Mouse (Mus musculus) cerebellum, adult 2 months (tissue): ENCODE measurements at regions not wholly inside any gene's neighbourhood (a gene's known extent, or its start where the extent isn't known, plus 50 kb on each side); places are given as distances from the start of the nearest gene placed in this dataset.

Source experiments
- DNase-seq, 2 experiments: peaks; one replicate each; pipeline ENCODE4 v3.0.0; 2021
- H3K27ac ChIP-seq: fragments of 200-500 bp; 2 replicates; pipeline ENCODE4 v1.5.1; 2012; ENCODE audit warnings: low read length, control low read depth, inconsistent platforms; ENCODE audit not compliant: insufficient read depth
- H3K27me3 ChIP-seq: fragments of 200-500 bp; 2 replicates; pipeline ENCODE4 v1.6.1; 2012; ENCODE audit warnings: inconsistent platforms, mild to moderate bottlenecking, low read length, moderate library complexity; ENCODE audit not compliant: control insufficient read depth, insufficient read depth
- H3K4me1 ChIP-seq: fragments of 200-500 bp; 2 replicates; pipeline ENCODE4 v1.6.1; 2011; ENCODE audit warnings: low read length; ENCODE audit not compliant: control insufficient read depth, insufficient read depth
- H3K4me3 ChIP-seq: fragments of 200-500 bp; replicated peaks from 2 replicates; pipeline ENCODE3; 2011; ENCODE audit warnings: mild to moderate bottlenecking, low read depth, low read length, control low read depth; ENCODE audit not compliant: insufficient read depth
- CTCF ChIP-seq: fragments of 200-500 bp; IDR thresholded peaks from 2 replicates; pipeline ENCODE4 v1.5.1; 2011; ENCODE audit warnings: low read depth, mild to moderate bottlenecking, control low read depth, low read length, moderate library complexity, borderline replicate concordance; ENCODE audit not compliant: insufficient read depth
- POLR2A ChIP-seq: fragments of 200-500 bp; IDR thresholded peaks from 2 replicates; pipeline ENCODE4 v1.6.1; 2011; ENCODE audit warnings: low read length, control low read depth, borderline replicate concordance; ENCODE audit not compliant: insufficient read depth
- WGBS: fragments of 180-500 bp; shearing (Covaris S2); methylation state at CpG from one replicate; pipeline ENCODE4 v1.1.7; 2018; 5-methylcytosine and 5-hydroxymethylcytosine counted together

DNA sequence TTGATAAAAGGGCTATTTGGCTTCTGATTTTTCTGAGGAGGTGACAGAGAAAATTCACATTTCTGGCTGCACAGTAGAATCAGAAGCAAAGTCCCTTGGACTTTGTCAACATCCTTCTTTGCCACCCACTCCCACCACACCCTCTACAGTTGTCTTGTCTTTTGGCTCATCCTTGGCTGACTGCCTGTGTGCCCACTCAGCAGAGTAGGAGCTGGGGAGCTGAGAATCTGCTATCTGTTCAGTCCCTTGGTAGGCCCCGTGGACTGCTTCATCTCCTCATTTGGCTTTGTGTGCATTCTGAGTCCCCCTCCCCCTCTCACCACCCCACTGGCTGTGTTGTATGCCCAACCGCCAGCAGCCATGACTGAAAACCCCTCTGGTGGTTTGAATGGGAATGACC is 197.2 kb downstream of the Fam173b start:
- 93% methylated on average over 2 of the region's 2 CpGs for WGBS
- H3K4me3 ChIP-seq = no peak overlapping the region
- no peak overlapping the region for H3K27ac ChIP-seq
- H3K27me3 ChIP-seq = no peaks in the 10 kb centered on the region
- DNase-seq = no peak
- H3K4me1 ChIP-seq = no peaks in the 10 kb centered on the region
- TF ChIP-seq POLR2A = no peak
- TF ChIP-seq CTCF = no peak

DNA sequence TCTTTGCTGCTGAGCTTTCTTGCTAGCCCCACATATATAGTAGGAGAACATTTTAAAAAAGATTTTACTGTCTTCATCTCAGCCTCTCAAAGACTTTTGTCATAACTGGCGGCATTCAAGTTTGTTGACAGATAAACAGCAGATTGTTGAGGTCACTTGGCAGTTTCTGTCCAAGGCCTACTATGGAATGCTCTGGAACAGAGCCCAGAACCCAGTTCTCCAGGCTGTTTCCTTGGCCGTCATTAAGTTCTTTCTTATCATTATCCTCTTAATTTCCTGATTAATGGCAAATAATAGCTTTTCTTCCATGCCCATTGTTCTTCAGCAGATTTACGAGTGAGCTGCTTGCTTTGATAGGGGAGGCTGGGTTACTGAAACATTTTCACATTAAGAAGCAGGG is 203.9 kb downstream of the Fam173b start:
- WGBS = 12% methylated on average over 3 of the region's 3 CpGs
- Histone ChIP-seq H3K4me3 (no peak overlapping the region), H3K27me3 (no peaks in the 10 kb centered on the region), H3K27ac (no peak overlapping the region), H3K4me1 (peaks cover 7% of the 10 kb centered on the region; the same call in 1 of the 2 replicates)
- TF ChIP-seq POLR2A (no peak), CTCF (no peak)
- peak; percentile 21 to 61 for DNase-seq

DNA sequence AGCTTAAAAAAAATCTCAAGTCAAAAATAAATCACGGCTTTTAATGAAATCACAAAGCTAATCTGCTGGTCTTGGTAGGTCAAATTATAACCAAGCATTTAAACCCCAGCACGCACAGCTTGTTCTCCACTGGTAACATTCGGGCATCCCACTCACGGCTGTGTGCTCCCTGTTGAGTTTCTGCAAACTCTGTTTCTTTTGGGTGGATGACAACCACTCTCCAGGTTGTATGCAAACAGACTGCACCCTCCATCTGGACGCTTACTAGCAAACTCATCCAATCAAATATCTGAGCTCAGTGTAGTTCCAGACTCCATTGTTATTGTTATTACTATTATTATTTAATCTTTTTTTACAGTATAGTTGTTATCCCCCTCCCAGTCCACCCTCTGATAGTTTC is 213.9 kb downstream of the Fam173b start:
- WGBS = 43% methylated on average over 5 of the region's 5 CpGs
- H3K27me3 ChIP-seq = no peaks in the 10 kb centered on the region
- H3K4me1 ChIP-seq = peaks cover 10% of the 10 kb centered on the region
- H3K27ac ChIP-seq = no peak overlapping the region
- TF ChIP-seq CTCF (no peak), POLR2A (no peak)
- H3K4me3 ChIP-seq = no peak overlapping the region
- no peak for DNase-seq

DNA sequence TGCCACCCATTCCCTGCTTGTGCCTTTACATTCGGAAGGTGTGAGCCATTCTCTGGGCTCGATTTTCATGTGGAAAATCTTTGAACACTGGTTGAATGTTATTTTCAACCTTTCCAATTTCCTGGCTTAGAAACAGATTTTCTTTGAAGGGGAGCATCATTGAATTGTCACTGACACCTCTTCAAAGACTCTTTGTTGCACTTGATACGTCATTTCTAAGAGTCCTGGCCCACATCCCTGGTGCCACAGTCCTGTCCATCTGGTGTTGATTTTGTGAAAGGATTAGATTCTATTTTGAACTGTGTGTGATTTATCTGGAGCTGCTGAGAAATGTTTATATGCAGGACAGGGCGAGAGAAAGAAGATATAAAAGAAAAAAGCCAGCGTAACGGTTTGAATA is 217.6 kb downstream of the Fam173b start:
- H3K27ac ChIP-seq = no peak overlapping the region
- H3K4me3 ChIP-seq = no peak overlapping the region
- DNase-seq = peak; percentile 38 to 64
- H3K4me1 ChIP-seq = peaks cover 10% of the 10 kb centered on the region
- TF ChIP-seq CTCF (no peak), POLR2A (no peak)
- no peaks in the 10 kb centered on the region for H3K27me3 ChIP-seq
- 39% methylated on average over 6 of the region's 6 CpGs for WGBS

DNA sequence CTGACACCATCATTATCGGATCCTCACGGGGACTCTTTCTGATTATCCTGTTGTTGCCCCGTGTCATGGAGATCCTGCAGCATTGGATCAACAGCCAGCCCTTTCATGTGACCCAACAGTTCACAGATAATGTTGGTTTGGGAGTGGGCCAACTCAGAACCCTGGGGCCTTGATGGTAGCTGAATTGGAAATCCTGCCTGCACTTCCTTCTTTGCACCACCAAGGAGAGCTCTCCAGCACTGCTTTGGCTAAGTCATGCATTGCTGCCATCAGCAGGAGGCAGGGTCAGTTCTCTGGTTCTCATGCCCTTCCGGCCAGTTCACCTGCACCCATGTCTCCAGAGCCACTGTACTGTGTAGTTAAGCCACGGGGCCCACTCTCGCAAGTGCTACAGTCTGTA is 225.6 kb downstream of the Fam173b start:
- WGBS = 83% methylated on average over 6 of the region's 6 CpGs
- H3K27ac ChIP-seq = no peak overlapping the region
- H3K4me3 ChIP-seq = no peak overlapping the region
- peak in 1 of 2 experiments; percentile 13 for DNase-seq
- TF ChIP-seq POLR2A (no peak), CTCF (no peak)
- H3K4me1 ChIP-seq = no peaks in the 10 kb centered on the region
- no peaks in the 10 kb centered on the region for H3K27me3 ChIP-seq

DNA sequence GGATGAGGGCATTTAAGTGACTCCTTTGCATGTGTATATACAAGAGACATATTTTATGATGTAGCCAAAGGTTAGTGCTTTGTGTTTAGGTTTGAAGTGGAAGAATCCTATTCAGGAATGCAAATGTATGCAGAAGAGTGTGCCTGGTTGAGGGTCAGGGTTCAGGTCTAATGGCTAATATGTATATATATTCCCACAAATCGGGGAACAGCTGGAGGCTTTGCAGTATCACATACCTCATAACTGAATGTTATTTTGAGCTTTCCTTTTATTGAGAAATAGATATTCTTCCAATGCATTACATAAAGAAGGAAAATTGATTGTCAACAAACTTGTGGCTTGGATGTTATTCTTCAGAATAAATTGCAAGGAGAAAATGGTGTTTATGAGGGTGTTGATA is 239.9 kb downstream of the Fam173b start:
- Histone ChIP-seq H3K27me3 (no peaks in the 10 kb centered on the region), H3K27ac (no peak overlapping the region), H3K4me3 (no peak overlapping the region), H3K4me1 (no peaks in the 10 kb centered on the region)
- WGBS = 93% methylated on average over 1 of the region's 1 CpGs
- DNase-seq = no peak
- TF ChIP-seq CTCF = no peak
- TF ChIP-seq POLR2A = no peak

DNA sequence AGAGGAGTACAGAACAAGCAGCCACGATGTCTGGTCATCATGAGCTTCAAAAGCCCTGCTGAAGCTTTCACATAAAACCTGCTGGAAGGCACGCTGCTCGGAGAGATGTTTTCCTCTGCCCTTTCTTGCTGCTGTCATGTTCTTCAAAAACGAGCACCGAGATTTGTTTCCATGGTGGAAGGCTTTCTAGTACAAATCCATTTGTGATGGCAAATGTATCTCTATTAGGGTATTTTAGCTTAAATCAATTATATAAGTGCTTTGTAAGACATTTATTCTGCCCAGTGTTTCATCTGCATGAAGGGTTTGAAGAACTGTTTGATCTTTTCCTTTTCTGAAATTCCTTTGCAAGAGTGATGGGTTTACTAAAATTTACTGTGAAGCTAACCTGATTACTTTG is 253.1 kb downstream of the Fam173b start:
- Histone ChIP-seq H3K4me3 (no peak overlapping the region), H3K27ac (no peak overlapping the region), H3K27me3 (no peaks in the 10 kb centered on the region), H3K4me1 (no peaks in the 10 kb centered on the region)
- 78% methylated on average over 5 of the region's 5 CpGs for WGBS
- no peak for TF ChIP-seq CTCF
- TF ChIP-seq POLR2A = no peak
- no peak for DNase-seq

DNA sequence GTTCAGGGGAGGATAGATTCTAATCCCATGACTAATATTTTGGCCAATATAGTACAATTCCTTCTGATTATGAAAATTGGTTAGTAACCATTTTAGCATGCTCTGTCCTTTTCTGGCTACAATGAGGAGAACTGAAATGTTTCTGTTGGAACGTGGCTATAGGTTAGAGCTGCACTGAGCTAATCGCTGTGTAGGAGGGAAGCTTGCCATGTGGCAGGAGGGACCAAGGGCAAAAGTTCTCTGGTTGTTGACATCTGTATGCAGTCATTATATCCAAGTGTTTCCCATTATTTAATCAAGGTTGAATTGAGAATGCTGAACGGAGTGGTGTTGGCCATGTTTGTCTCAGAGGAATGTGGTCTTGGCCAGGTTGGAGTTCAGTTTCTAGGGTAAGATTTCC is 253.5 kb downstream of the Fam173b start:
- TF ChIP-seq CTCF = no peak
- no peak for TF ChIP-seq POLR2A
- Histone ChIP-seq H3K4me1 (no peaks in the 10 kb centered on the region), H3K27me3 (no peaks in the 10 kb centered on the region), H3K4me3 (no peak overlapping the region), H3K27ac (no peak overlapping the region)
- DNase-seq = no peak
- 86% methylated on average over 3 of the region's 3 CpGs for WGBS

DNA sequence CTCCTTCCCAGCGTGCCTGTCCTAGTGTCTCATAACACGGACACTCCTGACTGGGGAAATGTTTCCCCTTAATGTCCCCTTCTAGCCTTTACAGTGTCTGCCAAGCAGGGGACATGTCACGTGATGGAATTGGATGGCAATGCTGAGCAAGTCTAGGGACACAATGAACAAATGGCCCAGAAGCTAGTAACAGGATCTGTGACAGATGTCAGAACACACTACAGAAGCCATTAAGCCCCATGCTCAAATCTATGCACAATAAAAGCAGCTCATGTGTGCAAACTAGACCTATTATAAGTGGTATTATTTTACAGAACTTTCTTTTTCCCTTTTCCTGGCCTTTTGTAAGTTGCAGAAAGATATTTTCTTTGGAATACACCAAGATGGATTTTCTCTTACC is 267.4 kb downstream of the Fam173b start:
- WGBS = 62% methylated on average over 3 of the region's 3 CpGs
- Histone ChIP-seq H3K27ac (no peak overlapping the region), H3K27me3 (no peaks in the 10 kb centered on the region), H3K4me3 (no peak overlapping the region), H3K4me1 (no peaks in the 10 kb centered on the region)
- TF ChIP-seq POLR2A (no peak), CTCF (no peak)
- no peak for DNase-seq
